Mouse (Mus musculus) kidney, embryonic 15.5 days (tissue): ENCODE results near the gene Aqp5. TPM values are rescaled to one million over a fixed set of nuclear protein-coding genes. Genes with fewer than 3 reads are reported as not detected.
A peak's percentile ranks its signal among the peaks of the same experiment; 100 is the strongest.

Experiments
- ATAC-seq: fragments of 200-750 bp; cut with Nextera tagmentation; replicated peaks from 2 replicates; pipeline ENCODE4 v1.8.0; 2017; ENCODE audit warnings: moderate TSS enrichment; ENCODE audit not compliant: low FRiP score
- H3K27ac ChIP-seq: fragments of 300-500 bp; sonication (generic); 2 replicates; pipeline ENCODE4 v1.5.1; 2015; ENCODE audit warnings: mild to moderate bottlenecking, inconsistent platforms
- H3K27me3 ChIP-seq: fragments of 300-500 bp; sonication (generic); 2 replicates; pipeline ENCODE4 v1.6.1; 2015; ENCODE audit warnings: inconsistent platforms
- H3K36me3 ChIP-seq: fragments of 300-500 bp; sonication (generic); 2 replicates; pipeline ENCODE4 v1.6.1; 2015; ENCODE audit warnings: inconsistent platforms
- H3K4me1 ChIP-seq: fragments of 300-500 bp; sonication (generic); 2 replicates; pipeline ENCODE4 v1.6.1; 2015; ENCODE audit warnings: inconsistent platforms
- H3K4me2 ChIP-seq: fragments of 300-500 bp; sonication (generic); 2 replicates; pipeline ENCODE4 v1.6.1; 2015; ENCODE audit warnings: moderate library complexity, mild to moderate bottlenecking, inconsistent platforms
- H3K4me3 ChIP-seq: fragments of 300-500 bp; sonication (generic); replicated peaks from 2 replicates; pipeline ENCODE4 v1.5.1; 2015; ENCODE audit warnings: mild to moderate bottlenecking, inconsistent platforms
- H3K9ac ChIP-seq: fragments of 300-500 bp; sonication (generic); 2 replicates; pipeline ENCODE4 v1.6.1; 2015; ENCODE audit warnings: mild to moderate bottlenecking, inconsistent platforms
- H3K9me3 ChIP-seq: fragments of 300-500 bp; sonication (generic); replicated peaks from 2 replicates; pipeline ENCODE4 v1.6.1; 2016; ENCODE audit warnings: inconsistent platforms
- WGBS: fragments of 180-500 bp; shearing (Covaris S2); methylation state at CpG from one replicate; pipeline ENCODE4 v1.1.7; 2015; ENCODE audit warnings: mixed read lengths; 5-methylcytosine and 5-hydroxymethylcytosine counted together
- polyA plus RNA-seq: library from polyadenylated mRNA; unstranded; fragments of >200 nt; fragmentation: Nextera tagmentation; extraction: Ambion mirVana; gene quantifications from 2 replicates; pipeline ENCODE4 v1.2.1, GENCODE M21; 2015

Aqp5 gene
- polyA plus RNA-seq, 1 experiment from 2014 or later: 2.6 TPM

GRCm38 (mm10) chr15:99599245-99600070 is 8.9 kb downstream of the Aqp5 start:
- no peak overlapping the region for H3K27ac ChIP-seq
- H3K9ac ChIP-seq: no peak overlapping the region
- no peaks in the 10 kb centered on the region for H3K9me3 ChIP-seq
- ATAC-seq: no peak
- H3K4me2 ChIP-seq: no peak overlapping the region
- H3K4me1 ChIP-seq: peaks cover 47% of the 10 kb centered on the region
- no peak overlapping the region for H3K4me3 ChIP-seq
- 58% methylated on average over 17 of the region's 17 CpGs for WGBS
- peaks cover 64% of the 10 kb centered on the region for H3K27me3 ChIP-seq
- no peaks in the 10 kb centered on the region for H3K36me3 ChIP-seq

- H3K27me3 ChIP-seq: peaks cover 50% of the 10 kb centered on the region
- ATAC-seq: no peak; the same call in 1 of the 2 replicates
Measured at GRCm38 (mm10) chr15:99600986-99601822, 10.6 kb downstream of the Aqp5 start, which contains the start of gene Aqp6. Gene Aqp6, plus strand, starts transcription at chr15:99601400.

DNA sequence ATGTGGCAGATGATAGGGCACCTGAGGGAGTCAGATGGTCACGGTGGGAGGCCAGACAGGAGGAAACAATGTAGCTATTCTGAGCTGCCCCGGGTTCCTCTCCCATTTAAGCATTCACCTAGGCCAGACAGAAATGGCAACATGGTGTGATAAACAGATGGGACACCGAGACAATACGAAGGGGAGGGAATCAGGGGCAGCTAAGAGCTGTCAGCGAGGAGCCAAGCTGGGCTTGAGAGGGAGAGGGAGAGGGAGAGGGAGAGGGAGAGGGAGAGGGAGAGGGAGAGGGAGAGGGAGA is 11.2 kb downstream of the Aqp5 start:
- WGBS: 40% methylated on average over 5 of the region's 5 CpGs
- ATAC-seq: no peak

More at GRCm38 (mm10) chr15:99600986-99601822, 10.6 kb downstream of the Aqp5 start, which contains the start of gene Aqp6:
- Histone ChIP-seq H3K9ac (no peak within 1 kb of the TSS), H3K36me3 (no peaks in the 10 kb centered on the region), H3K4me1 (peaks cover 46% of the 10 kb centered on the region), H3K4me3 (no peak within 1 kb of the TSS), H3K27ac (no peak within 1 kb of the TSS), H3K9me3 (no peaks in the 10 kb centered on the region), H3K4me2 (no peak within 1 kb of the TSS)
- WGBS: 47% methylated on average over 22 of the region's 22 CpGs

GRCm38 (mm10) chr15:99602206-99602820 is 11.7 kb downstream of the Aqp5 start:
- Histone ChIP-seq H3K4me2 (no peak overlapping the region), H3K9ac (no peak overlapping the region), H3K27me3 (peaks cover 47% of the 10 kb centered on the region), H3K4me1 (peaks cover 56% of the 10 kb centered on the region), H3K27ac (no peak overlapping the region), H3K4me3 (no peak overlapping the region), H3K36me3 (no peaks in the 10 kb centered on the region), H3K9me3 (no peaks in the 10 kb centered on the region)
- ATAC-seq: no peak
- 58% methylated on average over 17 of the region's 17 CpGs for WGBS

More for the DNA sequence above, 11.2 kb downstream of the Aqp5 start:
- no peak overlapping the region for H3K9ac ChIP-seq
- no peak overlapping the region for H3K4me3 ChIP-seq
- no peaks in the 10 kb centered on the region for H3K9me3 ChIP-seq
- peaks cover 50% of the 10 kb centered on the region for H3K27me3 ChIP-seq
- H3K4me1 ChIP-seq: peaks cover 51% of the 10 kb centered on the region
- H3K27ac ChIP-seq: no peak overlapping the region
- H3K36me3 ChIP-seq: no peaks in the 10 kb centered on the region
- H3K4me2 ChIP-seq: no peak overlapping the region

GRCm38 (mm10) chr15:99603216-99603615 is 12.6 kb downstream of the Aqp5 start:
- Histone ChIP-seq H3K4me2 (no peak overlapping the region), H3K4me3 (no peak overlapping the region), H3K36me3 (no peaks in the 10 kb centered on the region), H3K4me1 (peaks cover 65% of the 10 kb centered on the region), H3K27ac (no peak overlapping the region), H3K9ac (no peak overlapping the region), H3K9me3 (no peaks in the 10 kb centered on the region), H3K27me3 (peaks cover 39% of the 10 kb centered on the region)
- no peak for ATAC-seq
- WGBS: 79% methylated on average over 7 of the region's 7 CpGs

GRCm38 (mm10) chr15:99605595-99605994 is 15.0 kb downstream of the Aqp5 start:
- peaks cover 51% of the 10 kb centered on the region for H3K4me1 ChIP-seq

DNA sequence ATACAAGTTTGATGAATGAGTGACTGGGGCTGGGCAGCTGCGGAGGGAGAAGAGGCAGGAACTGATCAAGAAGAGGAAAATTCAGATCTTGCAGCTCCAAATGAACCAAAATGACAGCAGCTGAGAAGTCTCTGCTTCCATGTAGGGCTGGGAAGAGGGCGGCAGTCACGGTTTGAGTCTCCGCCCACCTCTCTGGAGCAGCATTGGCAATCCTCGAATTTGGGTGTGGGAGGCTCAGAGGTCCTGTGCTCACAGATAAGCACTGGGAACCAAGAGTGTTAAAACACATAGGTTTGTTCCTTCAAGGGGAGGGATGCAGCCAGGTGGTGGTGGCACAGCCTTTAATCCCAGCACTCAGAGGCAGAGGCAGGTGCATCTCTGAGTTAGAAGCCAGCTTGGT is 15.9 kb downstream of the Aqp5 start:
- 26% methylated on average over 5 of the region's 5 CpGs for WGBS

More at GRCm38 (mm10) chr15:99605595-99605994, 15.0 kb downstream of the Aqp5 start:
- Histone ChIP-seq H3K9me3 (no peaks in the 10 kb centered on the region), H3K27ac (no peak overlapping the region), H3K36me3 (no peaks in the 10 kb centered on the region), H3K9ac (no peak overlapping the region), H3K27me3 (peaks cover 25% of the 10 kb centered on the region), H3K4me2 (no peak overlapping the region), H3K4me3 (no peak overlapping the region)
- no peak for ATAC-seq
- 81% methylated on average over 3 of the region's 3 CpGs for WGBS

DNA sequence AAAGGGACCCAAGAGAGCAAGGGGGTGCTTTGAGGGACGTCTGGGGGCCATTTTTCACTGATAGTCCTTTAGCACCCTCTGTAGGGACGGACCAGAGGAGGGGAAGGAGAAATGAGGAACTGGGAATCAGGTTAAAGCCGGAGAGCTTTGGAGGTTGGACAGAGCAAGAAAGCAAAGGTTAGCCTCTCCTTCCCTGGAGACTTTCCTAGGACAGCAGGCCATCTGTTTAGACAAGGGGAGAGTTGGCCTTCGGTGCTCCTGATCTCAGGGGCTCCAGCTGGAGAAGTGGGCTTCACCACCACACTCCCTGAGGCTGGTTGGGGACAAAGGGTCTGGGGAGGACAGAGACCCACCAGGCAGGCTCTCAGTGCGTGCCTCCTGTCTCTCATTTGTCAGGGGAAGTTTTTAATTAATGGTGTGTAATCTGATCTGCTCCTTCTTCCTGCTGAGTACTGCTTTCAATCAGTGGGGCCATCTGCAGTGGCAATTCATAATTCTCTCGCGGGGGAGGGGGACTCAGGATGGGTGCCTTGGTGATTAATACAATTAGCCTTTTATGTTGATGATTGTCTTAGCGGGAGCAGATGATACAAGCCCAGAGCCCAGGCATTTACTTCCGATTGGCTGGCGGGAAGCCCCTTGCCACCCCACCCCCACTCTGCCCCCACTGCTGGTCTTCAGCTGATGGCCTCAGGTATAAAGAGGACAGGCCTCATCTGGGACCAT is 17.0 kb downstream of the Aqp5 start:
- no peak for ATAC-seq
- no peak overlapping the region for H3K27ac ChIP-seq
- no peak overlapping the region for H3K4me2 ChIP-seq
- H3K9ac ChIP-seq: 0 out of 2 replicates have a peak overlapping the region, but pooled peaks have one; percentile 10
- no peaks in the 10 kb centered on the region for H3K9me3 ChIP-seq
- peaks cover 11% of the 10 kb centered on the region; the same call in 1 of the 2 replicates for H3K27me3 ChIP-seq
- WGBS: 13% methylated on average over 10 of the region's 10 CpGs
- H3K4me3 ChIP-seq: no peak overlapping the region
- peaks cover 40% of the 10 kb centered on the region for H3K4me1 ChIP-seq
- H3K36me3 ChIP-seq: no peaks in the 10 kb centered on the region

More for the DNA sequence above, 15.9 kb downstream of the Aqp5 start:
- Histone ChIP-seq H3K27ac (no peak overlapping the region), H3K9ac (no peak overlapping the region), H3K4me2 (no peak overlapping the region), H3K4me3 (no peak overlapping the region), H3K9me3 (no peaks in the 10 kb centered on the region), H3K4me1 (peaks cover 48% of the 10 kb centered on the region), H3K27me3 (peaks cover 16% of the 10 kb centered on the region; the same call in 1 of the 2 replicates), H3K36me3 (no peaks in the 10 kb centered on the region)
- ATAC-seq: no peak

- no peaks in the 10 kb centered on the region for H3K9me3 ChIP-seq
- H3K27me3 ChIP-seq: peaks cover 4% of the 10 kb centered on the region; the same call in 1 of the 2 replicates
- 76% methylated on average over 13 of the region's 13 CpGs for WGBS
- no peaks in the 10 kb centered on the region for H3K36me3 ChIP-seq
- no peak overlapping the region for H3K9ac ChIP-seq
- no peak overlapping the region for H3K27ac ChIP-seq
- no peak overlapping the region for H3K4me3 ChIP-seq
- ATAC-seq: no peak
- H3K4me1 ChIP-seq: peaks cover 31% of the 10 kb centered on the region
- no peak overlapping the region for H3K4me2 ChIP-seq
Measured at GRCm38 (mm10) chr15:99608382-99609125, 18.0 kb downstream of the Aqp5 start.

GRCm38 (mm10) chr15:99611563-99611962 is 21.0 kb downstream of the Aqp5 start:
- 62% methylated on average over 7 of the region's 7 CpGs for WGBS
- Histone ChIP-seq H3K27me3 (peaks cover 13% of the 10 kb centered on the region; the same call in 1 of the 2 replicates), H3K27ac (no peak overlapping the region), H3K4me1 (peaks cover 39% of the 10 kb centered on the region), H3K4me3 (no peak overlapping the region), H3K9me3 (no peaks in the 10 kb centered on the region), H3K36me3 (no peaks in the 10 kb centered on the region), H3K4me2 (no peak overlapping the region), H3K9ac (no peak overlapping the region)
- no peak for ATAC-seq

- no peak overlapping the region for H3K9ac ChIP-seq
- peaks cover 21% of the 10 kb centered on the region for H3K4me1 ChIP-seq
- no peak overlapping the region for H3K4me2 ChIP-seq
- no peak overlapping the region for H3K27ac ChIP-seq
- H3K4me3 ChIP-seq: no peak overlapping the region
- peaks cover 13% of the 10 kb centered on the region; the same call in 1 of the 2 replicates for H3K27me3 ChIP-seq
- 77% methylated on average over 13 of the region's 13 CpGs for WGBS
- ATAC-seq: no peak
- no peaks in the 10 kb centered on the region for H3K36me3 ChIP-seq
- H3K9me3 ChIP-seq: no peaks in the 10 kb centered on the region
Measured at GRCm38 (mm10) chr15:99614273-99614672, 23.7 kb downstream of the Aqp5 start.
